Mouse (Mus musculus) neural tube, postnatal 0 days (tissue): ENCODE measurements around the gene Olfr573-ps1. TPM values are rescaled to one million over a fixed set of nuclear protein-coding genes. Genes with fewer than 3 reads are reported as not detected.

ENCODE experiments used
- polyA plus RNA-seq: library from polyadenylated mRNA; unstranded; fragments of >200 nt; fragmentation: Nextera tagmentation; extraction: Ambion mirVana; gene quantifications from 2 replicates; pipeline ENCODE4 v1.2.1, GENCODE M21; 2015

Olfr573-ps1 gene
- not detected in 2 replicates for polyA plus RNA-seq

GRCm38 (mm10) chr7:102942475-102942874, at the start of gene Olfr573-ps1:
Gene Olfr573-ps1 (minus strand): TSS chr7:102942575.

GRCm38 (mm10) chr7:102989224-102989623, 46.8 kb upstream of the Olfr573-ps1 start, which contains the start of gene Olfr578:
Gene Olfr578 (minus strand): TSS chr7:102989324.

GRCm38 (mm10) chr7:102975843-102976242, 33.5 kb upstream of the Olfr573-ps1 start, which contains the start of gene Olfr577:
Gene Olfr577 (minus strand): TSS chr7:102975943.

GRCm38 (mm10) chr7:102962360-102962759, 20.0 kb upstream of the Olfr573-ps1 start, which contains the start of gene Olfr576:
Gene Olfr576 (plus strand): TSS chr7:102962660.

GRCm38 (mm10) chr7:102958593-102958992, 16.2 kb upstream of the Olfr573-ps1 start, which contains the start of gene Olfr575:
Gene Olfr575 (minus strand): TSS chr7:102958775.

GRCm38 (mm10) chr7:102948167-102948566, 5.8 kb upstream of the Olfr573-ps1 start, which contains the start of gene Olfr574:
Gene Olfr574 (plus strand): TSS chr7:102948467.

GRCm38 (mm10) chr7:102924109-102924508, 18.3 kb downstream of the Olfr573-ps1 start, which contains the start of gene Olfr572:
Gene Olfr572 (plus strand): TSS chr7:102924409.

GRCm38 (mm10) chr7:102917032-102917875, 25.1 kb downstream of the Olfr573-ps1 start, which contains the start of gene Olfr571:
Gene Olfr571 (minus strand): TSS chr7:102917536.

Other genes with a start within 250 kb of the Olfr573-ps1 start
- not detected in 2 replicates for gene Olfr557, start 246.7 kb downstream of the Olfr573-ps1 start, polyA plus RNA-seq
- 0.17 and 0.25 TPM in 2 replicates for gene Olfr558, start 240.4 kb downstream of the Olfr573-ps1 start, polyA plus RNA-seq
- not detected in 2 replicates for gene Olfr33, start 223.5 kb downstream of the Olfr573-ps1 start, polyA plus RNA-seq
- gene Olfr559, start 215.1 kb downstream of the Olfr573-ps1 start, polyA plus RNA-seq = not detected in 2 replicates
- gene Olfr560, start 183.2 kb downstream of the Olfr573-ps1 start, polyA plus RNA-seq = not detected in 2 replicates
- 0.12 and 0.17 TPM in 2 replicates for gene Olfr78, start 183.1 kb downstream of the Olfr573-ps1 start, polyA plus RNA-seq
- gene Olfr561, start 171.4 kb downstream of the Olfr573-ps1 start, polyA plus RNA-seq = not detected in 2 replicates
- not detected in 2 replicates for gene Olfr564, start 139.1 kb downstream of the Olfr573-ps1 start, polyA plus RNA-seq
- not detected in 2 replicates for gene Olfr566, start 83.8 kb downstream of the Olfr573-ps1 start, polyA plus RNA-seq
- gene Olfr568, start 65.5 kb downstream of the Olfr573-ps1 start, polyA plus RNA-seq = not detected in 2 replicates
- not detected in 2 replicates for gene Olfr569, start 51.7 kb downstream of the Olfr573-ps1 start, polyA plus RNA-seq
- gene Olfr570, start 48.0 kb downstream of the Olfr573-ps1 start, polyA plus RNA-seq = not detected in 2 replicates
- gene Olfr571, start 25.0 kb downstream of the Olfr573-ps1 start, polyA plus RNA-seq = not detected in 2 replicates
- gene Olfr572, start 18.2 kb downstream of the Olfr573-ps1 start, polyA plus RNA-seq = not detected in 2 replicates
- not detected in 2 replicates for gene Olfr574, start 5.9 kb upstream of the Olfr573-ps1 start, polyA plus RNA-seq
- not detected in 2 replicates for gene Olfr575, start 16.2 kb upstream of the Olfr573-ps1 start, polyA plus RNA-seq
- not detected in 2 replicates for gene Olfr576, start 20.1 kb upstream of the Olfr573-ps1 start, polyA plus RNA-seq
- not detected in 2 replicates for gene Olfr577, start 33.4 kb upstream of the Olfr573-ps1 start, polyA plus RNA-seq
- gene Olfr578, start 46.7 kb upstream of the Olfr573-ps1 start, polyA plus RNA-seq = not detected in 2 replicates
- not detected in 2 replicates for gene Olfr582, start 95.4 kb upstream of the Olfr573-ps1 start, polyA plus RNA-seq
- gene Olfr583, start 108.7 kb upstream of the Olfr573-ps1 start, polyA plus RNA-seq = not detected in 2 replicates
- not detected in 2 replicates for gene Olfr584, start 139.3 kb upstream of the Olfr573-ps1 start, polyA plus RNA-seq
- not detected in 2 replicates for gene Olfr585, start 155.1 kb upstream of the Olfr573-ps1 start, polyA plus RNA-seq
- not detected in 2 replicates for gene Olfr586, start 183.1 kb upstream of the Olfr573-ps1 start, polyA plus RNA-seq
- not detected in 2 replicates for gene Olfr588-ps1, start 198.3 kb upstream of the Olfr573-ps1 start, polyA plus RNA-seq
- gene Olfr589, start 213.8 kb upstream of the Olfr573-ps1 start, polyA plus RNA-seq = not detected in 2 replicates
- gene Olfr591, start 235.8 kb upstream of the Olfr573-ps1 start, polyA plus RNA-seq = not detected in 2 replicates
- gene Olfr592, start 242.2 kb upstream of the Olfr573-ps1 start, polyA plus RNA-seq = not detected in 2 replicates